Mouse (Mus musculus): ENCODE data around the gene Prn. TPM values are rescaled to one million over a fixed set of nuclear protein-coding genes. Genes with fewer than 3 reads are reported as not detected.

The Prn gene
- polyA plus RNA-seq, 1 experiment from 2014 or later = 0.35 TPM

GRCm38 (mm10) chr2:132001696-132002334, 92.1 kb downstream of the Prn start:
- H3K4me3 ChIP-seq = no peak overlapping the region
- H3K9ac ChIP-seq = no peak overlapping the region
- H3K9me3 ChIP-seq = no peaks in the 10 kb centered on the region
- H3K27ac ChIP-seq = no peak overlapping the region
- H3K36me3 ChIP-seq = no peaks in the 10 kb centered on the region
- no peak for ATAC-seq (ENCODE audit: insufficient number of reproducible peaks, insufficient read depth, low FRiP score, low TSS enrichment, low read depth)
- WGBS = 77% methylated on average over 13 of the region's 13 CpGs
- peaks cover 18% of the 10 kb centered on the region for H3K4me1 ChIP-seq
- H3K4me2 ChIP-seq = no peak overlapping the region
- no peaks in the 10 kb centered on the region for H3K27me3 ChIP-seq

- Histone ChIP-seq H3K4me1 (peaks cover 29% of the 10 kb centered on the region), H3K36me3 (no peaks in the 10 kb centered on the region), H3K9me3 (no peaks in the 10 kb centered on the region), H3K27ac (no peak overlapping the region), H3K4me2 (no peak overlapping the region), H3K9ac (no peak overlapping the region), H3K27me3 (no peaks in the 10 kb centered on the region), H3K4me3 (no peak overlapping the region)
- no peak for ATAC-seq (ENCODE audit: insufficient number of reproducible peaks, insufficient read depth, low FRiP score, low TSS enrichment, low read depth)
- 83% methylated on average over 5 of the region's 5 CpGs for WGBS
Measured at GRCm38 (mm10) chr2:132003916-132004315, 94.2 kb downstream of the Prn start.

GRCm38 (mm10) chr2:132004495-132005136, 94.9 kb downstream of the Prn start:
- WGBS = 76% methylated on average over 9 of the region's 9 CpGs
- H3K9me3 ChIP-seq = no peaks in the 10 kb centered on the region
- no peak for ATAC-seq (ENCODE audit: insufficient number of reproducible peaks, insufficient read depth, low FRiP score, low TSS enrichment, low read depth)
- no peak overlapping the region for H3K9ac ChIP-seq
- H3K4me3 ChIP-seq = no peak overlapping the region
- no peaks in the 10 kb centered on the region for H3K27me3 ChIP-seq
- H3K27ac ChIP-seq = no peak overlapping the region
- H3K36me3 ChIP-seq = no peaks in the 10 kb centered on the region
- H3K4me1 ChIP-seq = peaks cover 29% of the 10 kb centered on the region
- H3K4me2 ChIP-seq = no peak overlapping the region

GRCm38 (mm10) chr2:132005445-132005844, 95.7 kb downstream of the Prn start:
- Histone ChIP-seq H3K4me2 (no peak overlapping the region), H3K36me3 (no peaks in the 10 kb centered on the region), H3K27me3 (no peaks in the 10 kb centered on the region), H3K9me3 (no peaks in the 10 kb centered on the region), H3K27ac (no peak overlapping the region), H3K4me1 (peaks cover 29% of the 10 kb centered on the region), H3K9ac (no peak overlapping the region), H3K4me3 (no peak overlapping the region)
- 75% methylated on average over 4 of the region's 4 CpGs for WGBS
- ATAC-seq (ENCODE audit: insufficient number of reproducible peaks, insufficient read depth, low FRiP score, low TSS enrichment, low read depth) = no peak

Other genes with a start within 250 kb of the Prn start
- not detected in 2 replicates for gene Erv3, start 50.2 kb upstream of the Prn start, polyA plus RNA-seq (2015; fragmentation: Nextera tagmentation; extraction: Ambion mirVana)
- 66.4 and 68.5 TPM in 2 replicates for gene Prnp, start within 50 bp of the Prn start, polyA plus RNA-seq (2015; fragmentation: Nextera tagmentation; extraction: Ambion mirVana)
- gene Prnd, start 40.9 kb downstream of the Prn start, polyA plus RNA-seq (2015; fragmentation: Nextera tagmentation; extraction: Ambion mirVana) = 32.2 and 40.3 TPM in 2 replicates
- 5.0 and 6.8 TPM in 2 replicates for gene Rassf2, start 120.3 kb downstream of the Prn start, polyA plus RNA-seq (2015; fragmentation: Nextera tagmentation; extraction: Ambion mirVana)
- gene Slc23a2, start 235.2 kb downstream of the Prn start, polyA plus RNA-seq (2015; fragmentation: Nextera tagmentation; extraction: Ambion mirVana) = 14.8 and 17.1 TPM in 2 replicates

Data from embryonic facial prominence, embryonic 13.5 days (tissue).